Mouse (Mus musculus) E14TG2a.4 (cell line): ENCODE results near the gene Tigd4.

Experiments
- CTCF ChIP-seq: conservative IDR thresholded peaks from 2 replicates; pipeline ENCODE4 v1.5.1; 2014; ENCODE audit warnings: low read length
- NANOG ChIP-seq: IDR thresholded peaks from 2 replicates; pipeline ENCODE4 v1.6.1; 2014; ENCODE audit warnings: borderline replicate concordance, low read length, mixed read lengths
- POU5F1 ChIP-seq: IDR thresholded peaks from 2 replicates; pipeline ENCODE4 v1.6.1; 2014; ENCODE audit warnings: low read length, borderline replicate concordance

GRCm38 (mm10) chr3:84580716-84581115, 12.7 kb upstream of the Tigd4 start:
- TF ChIP-seq CTCF (no peak), NANOG (no peak), POU5F1 (no peak)
